Mouse (Mus musculus): ENCODE measurements around the gene Cln6. TPM values are rescaled to one million over a fixed set of nuclear protein-coding genes. Genes with fewer than 3 reads are reported as not detected.

Gene Cln6
- polyA plus RNA-seq, 1 experiment from 2014 or later, result 5.1 TPM

GRCm38 (mm10) chr9:62827939-62828652, 10.5 kb upstream of the Cln6 start:
- H3K27me3 ChIP-seq (ENCODE audit: control insufficient read depth, insufficient read depth, low read depth, low read length), result no peaks in the 10 kb centered on the region
- peak overlapping the region; percentile 67 for H3K27ac ChIP-seq (ENCODE audit: low read length)
- H3K9me3 ChIP-seq (replicated peaks; ENCODE audit: control insufficient read depth, low read length, poor library complexity, severe bottlenecking), result no peaks in the 10 kb centered on the region
- peak overlapping the region; percentile 39 for H3K4me3 ChIP-seq (ENCODE audit: low read depth, low read length)
- H3K36me3 ChIP-seq (ENCODE audit: control insufficient read depth, insufficient read depth, low read length), result no peaks in the 10 kb centered on the region
- no peak overlapping the region for H3K9ac ChIP-seq (ENCODE audit: low read depth, low read length)
- peak overlapping the region; percentile 45 for H3K4me2 ChIP-seq (ENCODE audit: low read length)
- WGBS, result 4% methylated on average over 24 of the region's 24 CpGs
- peaks cover 27% of the 10 kb centered on the region for H3K4me1 ChIP-seq (ENCODE audit: control insufficient read depth, insufficient read depth, low read length)
- ATAC-seq, result 0 out of 2 replicates have a peak, but pooled peaks have one; percentile 15

GRCm38 (mm10) chr9:62828662-62829086, 9.9 kb upstream of the Cln6 start:
- no peaks in the 10 kb centered on the region for H3K27me3 ChIP-seq (ENCODE audit: control insufficient read depth, insufficient read depth, low read depth, low read length)
- H3K36me3 ChIP-seq (ENCODE audit: control insufficient read depth, insufficient read depth, low read length), result no peaks in the 10 kb centered on the region
- H3K9ac ChIP-seq (ENCODE audit: low read depth, low read length), result no peak overlapping the region
- no peaks in the 10 kb centered on the region for H3K9me3 ChIP-seq (replicated peaks; ENCODE audit: control insufficient read depth, low read length, poor library complexity, severe bottlenecking)
- peak; percentile 90 for ATAC-seq
- H3K27ac ChIP-seq (ENCODE audit: low read length), result peak overlapping the region; percentile 67
- H3K4me3 ChIP-seq (ENCODE audit: low read depth, low read length), result peak overlapping the region; percentile 39
- H3K4me1 ChIP-seq (ENCODE audit: control insufficient read depth, insufficient read depth, low read length), result peaks cover 27% of the 10 kb centered on the region
- H3K4me2 ChIP-seq (ENCODE audit: low read length), result peak overlapping the region; percentile 45
- WGBS, result 0% methylated on average over 23 of the region's 23 CpGs

GRCm38 (mm10) chr9:62829877-62830276, 8.7 kb upstream of the Cln6 start:
- 80% methylated on average over 6 of the region's 6 CpGs for WGBS
- Histone ChIP-seq H3K4me2 (ENCODE audit: low read length) (no peak overlapping the region), H3K9me3 (replicated peaks; ENCODE audit: control insufficient read depth, low read length, poor library complexity, severe bottlenecking) (no peaks in the 10 kb centered on the region), H3K27ac (ENCODE audit: low read length) (no peak overlapping the region), H3K9ac (ENCODE audit: low read depth, low read length) (no peak overlapping the region), H3K4me3 (ENCODE audit: low read depth, low read length) (no peak overlapping the region), H3K36me3 (ENCODE audit: control insufficient read depth, insufficient read depth, low read length) (no peaks in the 10 kb centered on the region), H3K4me1 (ENCODE audit: control insufficient read depth, insufficient read depth, low read length) (peaks cover 27% of the 10 kb centered on the region), H3K27me3 (ENCODE audit: control insufficient read depth, insufficient read depth, low read depth, low read length) (no peaks in the 10 kb centered on the region)
- no peak for ATAC-seq

GRCm38 (mm10) chr9:62834906-62835305, 3.7 kb upstream of the Cln6 start:
- Histone ChIP-seq H3K4me3 (ENCODE audit: low read depth, low read length) (no peak overlapping the region), H3K9me3 (replicated peaks; ENCODE audit: control insufficient read depth, low read length, poor library complexity, severe bottlenecking) (no peaks in the 10 kb centered on the region), H3K4me2 (ENCODE audit: low read length) (no peak overlapping the region), H3K27me3 (ENCODE audit: control insufficient read depth, insufficient read depth, low read depth, low read length) (no peaks in the 10 kb centered on the region), H3K36me3 (ENCODE audit: control insufficient read depth, insufficient read depth, low read length) (no peaks in the 10 kb centered on the region), H3K4me1 (ENCODE audit: control insufficient read depth, insufficient read depth, low read length) (peaks cover 7% of the 10 kb centered on the region), H3K9ac (ENCODE audit: low read depth, low read length) (no peak overlapping the region), H3K27ac (ENCODE audit: low read length) (no peak overlapping the region)
- ATAC-seq, result no peak
- WGBS, result 87% methylated on average over 5 of the region's 5 CpGs

- peaks cover 7% of the 10 kb centered on the region for H3K4me1 ChIP-seq (ENCODE audit: control insufficient read depth, insufficient read depth, low read length)
- no peaks in the 10 kb centered on the region for H3K27me3 ChIP-seq (ENCODE audit: control insufficient read depth, insufficient read depth, low read depth, low read length)
- H3K4me2 ChIP-seq (ENCODE audit: low read length), result no peak overlapping the region
- H3K4me3 ChIP-seq (ENCODE audit: low read depth, low read length), result no peak overlapping the region
- no peaks in the 10 kb centered on the region for H3K36me3 ChIP-seq (ENCODE audit: control insufficient read depth, insufficient read depth, low read length)
- no peaks in the 10 kb centered on the region for H3K9me3 ChIP-seq (replicated peaks; ENCODE audit: control insufficient read depth, low read length, poor library complexity, severe bottlenecking)
- WGBS, result 46% methylated on average over 4 of the region's 4 CpGs
- H3K9ac ChIP-seq (ENCODE audit: low read depth, low read length), result no peak overlapping the region
- no peak for ATAC-seq
- H3K27ac ChIP-seq (ENCODE audit: low read length), result no peak overlapping the region
These were observed 2.7 kb upstream of the Cln6 start for GRCm38 (mm10) chr9:62835705-62836446.

GRCm38 (mm10) chr9:62837611-62838010, 974 bp upstream of the Cln6 start:
- 0 out of 2 replicates have a peak, but pooled peaks have one; percentile 10 for ATAC-seq
- H3K27me3 ChIP-seq (ENCODE audit: control insufficient read depth, insufficient read depth, low read depth, low read length), result no peaks in the 10 kb centered on the region
- H3K36me3 ChIP-seq (ENCODE audit: control insufficient read depth, insufficient read depth, low read length), result no peaks in the 10 kb centered on the region
- no peak overlapping the region for H3K9ac ChIP-seq (ENCODE audit: low read depth, low read length)
- 51% methylated on average over 3 of the region's 3 CpGs for WGBS
- no peak overlapping the region for H3K27ac ChIP-seq (ENCODE audit: low read length)
- H3K4me1 ChIP-seq (ENCODE audit: control insufficient read depth, insufficient read depth, low read length), result peaks cover 7% of the 10 kb centered on the region
- H3K4me3 ChIP-seq (ENCODE audit: low read depth, low read length), result no peak overlapping the region
- no peaks in the 10 kb centered on the region for H3K9me3 ChIP-seq (replicated peaks; ENCODE audit: control insufficient read depth, low read length, poor library complexity, severe bottlenecking)
- H3K4me2 ChIP-seq (ENCODE audit: low read length), result no peak overlapping the region

- Histone ChIP-seq H3K4me1 (ENCODE audit: control insufficient read depth, insufficient read depth, low read length) (peaks cover 7% of the 10 kb centered on the region), H3K27me3 (ENCODE audit: control insufficient read depth, insufficient read depth, low read depth, low read length) (no peaks in the 10 kb centered on the region), H3K9ac (ENCODE audit: low read depth, low read length) (peak overlapping the region; percentile 82; the same call in 1 of the 2 replicates), H3K9me3 (replicated peaks; ENCODE audit: control insufficient read depth, low read length, poor library complexity, severe bottlenecking) (no peaks in the 10 kb centered on the region), H3K4me3 (ENCODE audit: low read depth, low read length) (peak overlapping the region; percentile 56), H3K36me3 (ENCODE audit: control insufficient read depth, insufficient read depth, low read length) (no peaks in the 10 kb centered on the region), H3K4me2 (ENCODE audit: low read length) (peak overlapping the region; percentile 78), H3K27ac (ENCODE audit: low read length) (no peak overlapping the region)
- 13% methylated on average over 8 of the region's 8 CpGs for WGBS
- peak; percentile 22; the same call in 1 of the 2 replicates for ATAC-seq
These were observed 459 bp upstream of the Cln6 start for GRCm38 (mm10) chr9:62838146-62838505.

GRCm38 (mm10) chr9:62839172-62839770, 686 bp downstream of the Cln6 start:
- WGBS, result 15% methylated on average over 14 of the region's 14 CpGs
- H3K4me1 ChIP-seq (ENCODE audit: control insufficient read depth, insufficient read depth, low read length), result peaks cover 7% of the 10 kb centered on the region
- no peaks in the 10 kb centered on the region for H3K27me3 ChIP-seq (ENCODE audit: control insufficient read depth, insufficient read depth, low read depth, low read length)
- peak overlapping the region; percentile 78 for H3K4me2 ChIP-seq (ENCODE audit: low read length)
- H3K36me3 ChIP-seq (ENCODE audit: control insufficient read depth, insufficient read depth, low read length), result no peaks in the 10 kb centered on the region
- H3K4me3 ChIP-seq (ENCODE audit: low read depth, low read length), result peak overlapping the region; percentile 56
- no peaks in the 10 kb centered on the region for H3K9me3 ChIP-seq (replicated peaks; ENCODE audit: control insufficient read depth, low read length, poor library complexity, severe bottlenecking)
- peak overlapping the region; percentile 14 for H3K27ac ChIP-seq (ENCODE audit: low read length)
- peak; percentile 32 for ATAC-seq
- H3K9ac ChIP-seq (ENCODE audit: low read depth, low read length), result peak overlapping the region; percentile 82

Measured in midbrain, embryonic 16.5 days (tissue).